Mouse (Mus musculus) forebrain, embryonic 15.5 days (tissue): ENCODE results near the gene Tlr5. TPM values are rescaled to one million over a fixed set of nuclear protein-coding genes. Genes with fewer than 3 reads are reported as not detected.

Experiments
- ATAC-seq: fragments of 200-750 bp; cut with Nextera tagmentation; replicated peaks from 2 replicates; pipeline ENCODE4 v1.8.0; 2017; ENCODE audit warnings: mild to moderate bottlenecking, moderate TSS enrichment, moderate library complexity
- H3K27ac ChIP-seq: fragments of 300-500 bp; sonication (generic); replicated peaks from 2 replicates; pipeline ENCODE4 v1.5.1; 2015; ENCODE audit warnings: mild to moderate bottlenecking, inconsistent platforms
- H3K27me3 ChIP-seq: fragments of 300-500 bp; sonication (generic); 2 replicates; pipeline ENCODE4 v1.6.1; 2015; ENCODE audit warnings: inconsistent platforms
- H3K36me3 ChIP-seq: fragments of 300-500 bp; sonication (generic); 2 replicates; pipeline ENCODE4 v1.6.1; 2015; ENCODE audit warnings: mild to moderate bottlenecking, inconsistent platforms
- H3K4me1 ChIP-seq: fragments of 300-500 bp; sonication (generic); 2 replicates; pipeline ENCODE4 v1.6.1; 2015; ENCODE audit warnings: inconsistent platforms
- H3K4me2 ChIP-seq: fragments of 300-500 bp; sonication (generic); replicated peaks from 2 replicates; pipeline ENCODE4 v1.6.1; 2015; ENCODE audit warnings: mild to moderate bottlenecking, inconsistent platforms
- H3K4me3 ChIP-seq: fragments of 300-500 bp; sonication (generic); 2 replicates; pipeline ENCODE4 v1.5.1; 2015; ENCODE audit warnings: mild to moderate bottlenecking, inconsistent platforms
- H3K9ac ChIP-seq: fragments of 300-500 bp; sonication (generic); replicated peaks from 2 replicates; pipeline ENCODE4 v1.6.1; 2015; ENCODE audit warnings: mild to moderate bottlenecking, inconsistent platforms
- H3K9me3 ChIP-seq: fragments of 300-500 bp; sonication (generic); 2 replicates; pipeline ENCODE4 v1.6.1; 2016; ENCODE audit warnings: inconsistent platforms
- WGBS: fragments of 180-500 bp; shearing (Covaris S2); methylation state at CpG from one replicate; pipeline ENCODE4 v1.1.7; 2015; ENCODE audit warnings: mixed read lengths; 5-methylcytosine and 5-hydroxymethylcytosine counted together
- polyA plus RNA-seq: library from polyadenylated mRNA; unstranded; fragments of >200 nt; fragmentation: Nextera tagmentation; extraction: Ambion mirVana; gene quantifications from 2 replicates; pipeline ENCODE4 v1.2.1, GENCODE M21; 2015

The Tlr5 gene
- polyA plus RNA-seq, 1 experiment from 2014 or later = 0.14 TPM

GRCm38 (mm10) chr1:182974826-182975225 lies 20.2 kb downstream of the Tlr5 start:
- H3K9ac ChIP-seq = no peak overlapping the region
- H3K4me3 ChIP-seq = no peak overlapping the region
- H3K36me3 ChIP-seq = no peaks in the 10 kb centered on the region
- H3K4me2 ChIP-seq = no peak overlapping the region
- no peaks in the 10 kb centered on the region for H3K4me1 ChIP-seq
- no peaks in the 10 kb centered on the region for H3K9me3 ChIP-seq
- no peak for ATAC-seq
- no peak overlapping the region for H3K27ac ChIP-seq
- no peaks in the 10 kb centered on the region for H3K27me3 ChIP-seq
- WGBS = 77% methylated on average over 14 of the region's 14 CpGs

- Histone ChIP-seq H3K9ac (no peak overlapping the region), H3K4me2 (no peak overlapping the region), H3K27ac (no peak overlapping the region), H3K4me1 (peaks cover 8% of the 10 kb centered on the region), H3K36me3 (no peaks in the 10 kb centered on the region), H3K9me3 (no peaks in the 10 kb centered on the region), H3K4me3 (no peak overlapping the region), H3K27me3 (0 out of 2 replicates have a peak, but pooled peaks cover 3% of the 10 kb centered on the region)
- 75% methylated on average over 6 of the region's 6 CpGs for WGBS
- ATAC-seq = no peak
Observed at GRCm38 (mm10) chr1:182980702-182981101, 26.1 kb downstream of the Tlr5 start.

DNA sequence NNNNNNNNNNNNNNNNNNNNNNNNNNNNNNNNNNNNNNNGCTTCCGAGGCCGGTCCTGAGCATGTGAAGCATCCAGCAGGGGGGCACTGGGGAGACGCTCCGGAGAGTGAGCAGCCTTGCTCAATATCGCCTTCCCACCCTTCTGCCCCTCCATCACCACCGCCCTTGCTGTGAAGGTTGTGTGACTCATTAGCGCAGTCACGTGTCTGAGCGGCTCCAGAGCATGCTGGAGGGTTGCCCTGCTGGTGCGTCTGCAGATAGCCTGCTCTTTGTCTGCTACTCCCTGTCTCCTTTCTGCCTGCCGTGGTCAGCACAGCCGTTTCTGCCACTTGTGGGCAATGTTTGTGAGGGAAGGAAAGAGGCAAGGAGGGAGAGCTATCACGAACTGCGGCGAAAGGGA lies 28.4 kb downstream of the Tlr5 start:
- peak overlapping the region; percentile 79 for H3K4me2 ChIP-seq
- H3K9ac ChIP-seq = peak overlapping the region; percentile 47
- peaks cover 3% of the 10 kb centered on the region; the same call in 1 of the 2 replicates for H3K27me3 ChIP-seq
- ATAC-seq = peak; percentile 97
- peaks cover 10% of the 10 kb centered on the region for H3K4me1 ChIP-seq
- peak overlapping the region; percentile 19; the same call in 1 of the 2 replicates for H3K27ac ChIP-seq
- H3K9me3 ChIP-seq = no peaks in the 10 kb centered on the region
- peak overlapping the region; percentile 40 for H3K4me3 ChIP-seq
- WGBS = under 1% methylated on average over 13 of the region's 15 CpGs
- no peaks in the 10 kb centered on the region for H3K36me3 ChIP-seq

GRCm38 (mm10) chr1:182983496-182984127 lies 29.0 kb downstream of the Tlr5 start:
- no peaks in the 10 kb centered on the region for H3K36me3 ChIP-seq
- peaks cover 10% of the 10 kb centered on the region for H3K4me1 ChIP-seq
- WGBS = 48% methylated on average over 14 of the region's 14 CpGs
- peak overlapping the region; percentile 79 for H3K4me2 ChIP-seq
- H3K9me3 ChIP-seq = no peaks in the 10 kb centered on the region
- H3K27me3 ChIP-seq = peaks cover 3% of the 10 kb centered on the region; the same call in 1 of the 2 replicates
- ATAC-seq = peak; percentile 30
- H3K9ac ChIP-seq = peak overlapping the region; percentile 47
- peak overlapping the region; percentile 19; the same call in 1 of the 2 replicates for H3K27ac ChIP-seq
- H3K4me3 ChIP-seq = peak overlapping the region; percentile 40

GRCm38 (mm10) chr1:182986243-182986642 lies 31.7 kb downstream of the Tlr5 start:
- Histone ChIP-seq H3K9me3 (no peaks in the 10 kb centered on the region), H3K4me3 (no peak overlapping the region), H3K27me3 (peaks cover 3% of the 10 kb centered on the region; the same call in 1 of the 2 replicates), H3K4me1 (peaks cover 15% of the 10 kb centered on the region), H3K36me3 (no peaks in the 10 kb centered on the region), H3K4me2 (no peak overlapping the region), H3K27ac (no peak overlapping the region), H3K9ac (no peak overlapping the region)
- WGBS = 34% methylated on average over 13 of the region's 13 CpGs
- ATAC-seq = no peak

DNA sequence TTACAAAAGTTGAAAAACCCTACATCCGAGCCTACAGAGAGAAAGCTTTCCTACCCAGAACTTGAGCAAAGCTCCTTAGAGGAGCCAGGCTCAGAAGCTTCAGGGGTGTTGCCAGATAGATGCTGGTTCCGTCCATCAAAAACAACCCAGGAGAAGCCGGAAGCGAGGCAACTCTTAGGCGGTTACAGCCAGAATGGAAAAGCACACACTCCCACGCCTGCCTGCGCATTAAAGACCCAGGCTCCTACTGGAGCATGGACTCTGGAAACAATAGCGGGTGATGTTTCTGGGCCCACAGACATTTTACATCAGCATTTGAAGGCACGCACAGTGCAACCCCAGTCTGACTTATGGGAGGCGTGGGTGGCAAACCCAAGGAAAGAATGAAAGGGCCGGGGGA lies 32.2 kb downstream of the Tlr5 start:
- H3K4me2 ChIP-seq = no peak overlapping the region
- H3K4me1 ChIP-seq = peaks cover 16% of the 10 kb centered on the region
- H3K27ac ChIP-seq = no peak overlapping the region
- no peaks in the 10 kb centered on the region for H3K36me3 ChIP-seq
- no peak overlapping the region for H3K9ac ChIP-seq
- no peaks in the 10 kb centered on the region; the same call in 1 of the 2 replicates for H3K27me3 ChIP-seq
- ATAC-seq = no peak
- 84% methylated on average over 11 of the region's 11 CpGs for WGBS
- no peaks in the 10 kb centered on the region for H3K9me3 ChIP-seq
- no peak overlapping the region for H3K4me3 ChIP-seq

- ATAC-seq = no peak
- Histone ChIP-seq H3K4me2 (no peak overlapping the region), H3K36me3 (no peaks in the 10 kb centered on the region), H3K4me3 (no peak overlapping the region), H3K27ac (no peak overlapping the region), H3K4me1 (peaks cover 16% of the 10 kb centered on the region), H3K9ac (no peak overlapping the region), H3K27me3 (no peaks in the 10 kb centered on the region; the same call in 1 of the 2 replicates), H3K9me3 (no peaks in the 10 kb centered on the region)
- WGBS = 86% methylated on average over 13 of the region's 13 CpGs
Observed at GRCm38 (mm10) chr1:182987801-182988200, 33.2 kb downstream of the Tlr5 start.

DNA sequence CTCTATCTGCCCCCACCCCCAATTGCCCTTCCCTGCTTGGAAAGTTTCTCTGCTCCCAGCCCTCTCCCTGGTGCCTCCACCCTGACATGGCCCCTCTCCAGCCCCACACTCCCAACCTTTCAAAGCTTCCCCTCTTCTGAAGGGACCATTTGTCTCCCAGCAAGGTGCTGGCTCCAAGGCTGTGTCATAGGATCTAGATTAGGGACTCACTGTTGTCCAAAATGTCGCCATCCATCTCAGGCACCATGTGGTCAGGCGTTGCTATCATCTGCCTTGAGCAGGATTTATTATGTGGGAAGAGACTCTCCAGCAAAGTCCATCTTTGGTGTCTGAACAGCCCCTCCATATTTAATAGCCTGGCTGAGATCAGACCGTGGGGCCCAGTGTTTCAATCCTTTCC lies 34.1 kb downstream of the Tlr5 start:
- Histone ChIP-seq H3K36me3 (no peaks in the 10 kb centered on the region), H3K4me1 (peaks cover 9% of the 10 kb centered on the region), H3K27me3 (no peaks in the 10 kb centered on the region; the same call in 1 of the 2 replicates), H3K4me3 (no peak overlapping the region), H3K9ac (no peak overlapping the region), H3K9me3 (no peaks in the 10 kb centered on the region), H3K4me2 (no peak overlapping the region), H3K27ac (no peak overlapping the region)
- WGBS = 81% methylated on average over 3 of the region's 3 CpGs
- no peak for ATAC-seq

- H3K9ac ChIP-seq = no peak overlapping the region
- no peak overlapping the region for H3K4me2 ChIP-seq
- no peaks in the 10 kb centered on the region for H3K36me3 ChIP-seq
- H3K27ac ChIP-seq = no peak overlapping the region
- WGBS = 76% methylated on average over 14 of the region's 14 CpGs
- no peaks in the 10 kb centered on the region; the same call in 1 of the 2 replicates for H3K27me3 ChIP-seq
- peaks cover 8% of the 10 kb centered on the region for H3K4me1 ChIP-seq
- no peaks in the 10 kb centered on the region for H3K9me3 ChIP-seq
- H3K4me3 ChIP-seq = no peak overlapping the region
- peak; percentile 51; the same call in 1 of the 2 replicates for ATAC-seq
Observed at GRCm38 (mm10) chr1:182990092-182990762, 35.6 kb downstream of the Tlr5 start.

GRCm38 (mm10) chr1:182991002-182991778 lies 36.6 kb downstream of the Tlr5 start:
- Histone ChIP-seq H3K27ac (0 out of 2 replicates have a peak overlapping the region, but pooled peaks have one; percentile 27), H3K36me3 (no peaks in the 10 kb centered on the region), H3K27me3 (no peaks in the 10 kb centered on the region; the same call in 1 of the 2 replicates), H3K4me2 (no peak overlapping the region), H3K9ac (no peak overlapping the region), H3K4me3 (no peak overlapping the region), H3K4me1 (peaks cover 8% of the 10 kb centered on the region), H3K9me3 (no peaks in the 10 kb centered on the region)
- peak; percentile 80 for ATAC-seq
- WGBS = 10% methylated on average over 7 of the region's 7 CpGs
